Mouse (Mus musculus): ENCODE data around the gene Trio.
A peak's percentile ranks its signal among the peaks of the same experiment; 100 is the strongest.

Trio gene

DNA sequence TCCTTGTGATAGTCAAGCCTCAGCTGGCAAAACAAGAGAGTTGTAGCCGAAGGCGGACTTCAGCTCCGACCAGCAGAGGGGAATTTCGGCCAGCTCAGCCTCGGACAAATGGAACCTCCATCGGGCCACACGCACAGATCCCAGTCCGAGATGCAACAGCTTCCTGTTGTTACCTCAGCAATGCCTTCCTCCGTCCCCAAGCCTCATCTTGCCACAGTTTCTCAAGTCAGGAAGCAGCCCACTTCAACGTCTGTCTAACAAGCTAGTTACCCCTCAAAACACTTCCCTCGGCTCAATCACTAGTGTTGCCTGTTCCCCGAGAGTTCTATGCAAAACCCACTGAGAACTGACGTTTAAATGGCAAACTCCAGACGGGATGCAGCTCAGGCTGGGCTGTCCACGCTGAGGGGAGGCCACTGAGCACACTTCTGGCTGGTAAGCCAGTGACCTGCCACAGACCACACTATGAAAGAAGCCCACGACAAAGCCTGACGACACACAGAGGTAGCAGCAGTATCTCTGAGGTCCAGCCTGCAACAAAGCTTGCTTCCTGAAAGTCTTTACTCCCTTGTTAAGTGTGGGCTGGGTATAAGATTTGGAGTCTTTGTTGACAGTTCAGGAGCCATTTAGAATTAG is 34.5 kb downstream of the Trio start:
- DNase-seq (ENCODE audit: low spot score), result no peak

DNA sequence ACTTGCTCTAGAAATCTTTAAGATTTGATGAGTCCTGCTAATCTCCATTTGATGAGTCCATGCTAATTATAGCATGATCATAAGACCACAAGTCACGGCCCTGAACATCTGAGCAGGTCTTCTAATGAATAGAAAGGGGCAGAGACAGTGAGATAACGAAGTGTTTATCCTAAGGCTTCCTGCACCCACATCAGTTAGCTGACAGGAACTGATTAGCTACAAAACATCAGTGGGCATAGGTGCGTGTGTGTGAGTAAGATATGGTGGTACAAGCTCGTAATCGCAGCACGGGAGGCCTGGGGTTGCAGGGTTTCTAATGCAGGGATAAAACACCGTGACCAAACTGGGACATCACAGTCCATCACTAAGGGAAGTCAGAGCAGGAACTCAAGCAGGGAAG is 37.7 kb downstream of the Trio start:
- no peak for DNase-seq (ENCODE audit: low spot score)

DNA sequence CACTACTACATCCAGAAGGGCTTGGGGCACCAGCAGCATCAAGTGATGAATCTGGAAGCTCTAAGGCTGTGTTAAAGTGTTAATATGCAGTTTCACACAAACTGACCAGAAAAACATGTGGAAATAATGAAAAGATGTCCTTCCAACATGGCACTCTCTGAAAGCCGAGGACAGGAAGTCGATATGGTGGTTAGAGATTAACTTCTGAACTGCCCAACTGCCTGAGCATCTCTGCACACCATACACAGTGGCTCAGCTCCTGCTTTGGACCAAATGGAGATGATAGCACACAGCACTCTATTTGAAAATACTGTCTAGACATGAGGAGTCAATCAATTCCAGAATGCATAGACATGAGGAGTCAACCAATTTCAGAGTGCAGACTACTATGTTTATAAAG is 40.8 kb downstream of the Trio start:
- DNase-seq (ENCODE audit: low spot score), result no peak

DNA sequence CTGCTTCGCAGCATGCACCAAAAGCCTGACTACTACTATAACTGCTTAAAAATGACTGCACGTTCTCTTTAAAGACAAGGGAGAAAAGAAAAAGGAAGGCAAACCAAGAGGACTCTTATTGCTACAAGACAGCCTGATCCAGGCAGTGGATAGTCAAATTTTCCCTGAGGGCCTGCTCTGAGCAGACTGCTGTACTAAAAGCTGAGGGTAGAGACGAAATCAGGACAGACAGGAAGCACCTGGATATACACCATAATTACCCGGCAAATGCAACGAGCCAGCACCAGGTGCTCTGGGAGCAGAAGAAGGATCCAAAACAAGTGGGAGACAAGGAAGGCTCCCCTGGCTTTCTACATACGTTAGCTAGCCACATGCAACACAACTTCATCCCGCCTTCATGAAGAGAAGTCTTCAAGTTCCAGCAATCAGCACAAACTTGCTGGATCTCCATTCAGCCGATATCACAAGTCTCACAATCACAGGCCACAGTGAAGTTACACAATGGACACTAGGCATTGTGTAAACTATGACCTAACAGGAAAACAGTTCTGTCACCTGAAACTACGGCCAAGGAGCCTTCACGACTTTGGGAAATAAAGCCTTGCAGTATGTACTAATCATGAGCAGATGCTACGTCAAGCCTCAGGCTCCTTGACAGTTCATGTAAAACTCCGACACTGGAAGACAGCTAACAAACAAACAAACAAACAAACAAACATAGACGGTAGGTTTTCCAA is 43.7 kb downstream of the Trio start:
- peak; percentile 15 for DNase-seq (ENCODE audit: low spot score)

DNA sequence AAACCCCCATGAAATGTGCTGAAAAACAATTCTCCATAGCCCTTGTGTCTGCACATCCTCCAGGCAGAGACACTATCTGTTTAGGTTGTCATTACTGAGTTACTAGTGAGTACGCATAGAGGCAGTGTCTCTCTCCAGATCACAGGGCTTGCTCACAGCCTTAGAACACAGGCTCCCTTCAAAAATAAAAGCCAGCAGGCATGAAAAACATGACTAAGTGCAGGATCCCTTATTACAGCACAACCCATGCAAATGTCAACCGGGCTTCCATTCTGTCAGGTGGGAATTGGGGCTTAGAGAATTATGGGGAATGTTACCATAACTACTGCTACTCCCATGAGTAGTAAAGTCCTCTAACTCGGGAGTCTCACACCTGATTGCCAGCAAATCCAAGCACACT is 44.4 kb downstream of the Trio start:
- no peak for DNase-seq (ENCODE audit: low spot score)

DNA sequence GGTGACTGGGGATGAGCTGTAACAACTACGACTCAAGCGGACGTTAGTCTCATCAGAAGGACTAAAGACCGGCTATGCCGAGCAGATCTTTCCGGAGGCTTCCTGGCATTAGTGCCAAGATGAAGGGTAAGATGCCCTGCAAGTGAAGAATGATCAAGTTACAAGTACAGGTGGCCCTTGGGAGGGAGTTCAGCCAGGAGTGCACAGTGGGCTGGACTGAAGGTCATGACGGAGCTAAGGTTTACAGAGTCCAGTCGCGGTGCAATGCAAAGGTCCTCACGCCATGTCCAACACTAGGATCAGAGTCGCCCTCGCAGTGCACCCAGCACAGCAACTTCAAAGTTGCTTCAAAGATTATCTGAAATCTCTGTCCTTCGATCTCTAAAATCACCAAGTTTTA is 45.2 kb downstream of the Trio start:
- DNase-seq (ENCODE audit: low spot score), result no peak

GRCm38 (mm10) chr15:27976950-27977349 is 48.7 kb downstream of the Trio start:
- DNase-seq (ENCODE audit: low spot score), result no peak

GRCm38 (mm10) chr15:27976366-27976765 is 49.3 kb downstream of the Trio start:
- no peak for DNase-seq (ENCODE audit: low spot score)

DNA sequence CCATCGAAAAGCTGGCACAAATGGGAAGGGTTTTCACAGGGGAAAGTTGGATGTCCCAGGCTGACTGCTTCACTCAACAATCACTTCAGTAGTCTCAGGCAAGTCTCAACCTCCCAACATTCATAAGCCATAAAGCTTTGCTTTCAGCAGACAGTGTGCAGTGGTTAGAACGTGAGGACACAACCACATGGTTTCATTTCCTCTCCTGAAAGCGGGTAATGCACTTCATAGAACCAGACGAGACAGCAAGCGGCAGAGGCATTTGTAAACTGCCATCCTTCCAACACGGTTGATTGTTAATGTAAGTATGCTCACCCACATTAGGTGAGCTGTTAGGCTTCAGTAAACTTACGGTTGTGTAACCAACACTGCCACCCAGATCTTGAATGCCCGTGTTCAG is 51.0 kb downstream of the Trio start:
- DNase-seq (ENCODE audit: low spot score), result no peak

DNA sequence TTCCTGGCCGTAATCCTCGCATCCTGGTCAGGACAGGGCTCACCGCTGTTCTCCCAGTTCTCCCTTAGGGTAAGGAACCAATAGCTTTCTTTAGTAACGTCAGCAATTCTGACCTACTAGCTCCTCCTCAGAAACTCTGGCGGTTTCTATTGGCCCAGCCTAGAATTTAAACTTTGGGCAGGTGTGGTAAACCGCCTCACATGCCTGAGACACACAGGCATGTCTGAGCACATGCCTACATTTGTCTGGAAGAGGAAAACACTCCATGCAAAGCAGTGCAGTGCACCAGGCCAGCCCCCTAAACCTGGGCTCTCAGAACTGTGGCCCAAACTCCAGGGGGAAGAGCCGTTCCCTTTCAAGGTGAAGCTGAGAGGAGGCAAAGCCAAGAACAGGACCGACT is 57.5 kb downstream of the Trio start:
- no peak for DNase-seq (ENCODE audit: low spot score)

- DNase-seq (ENCODE audit: low spot score), result no peak
These were observed 58.3 kb downstream of the Trio start for GRCm38 (mm10) chr15:27967128-27967876.

DNA sequence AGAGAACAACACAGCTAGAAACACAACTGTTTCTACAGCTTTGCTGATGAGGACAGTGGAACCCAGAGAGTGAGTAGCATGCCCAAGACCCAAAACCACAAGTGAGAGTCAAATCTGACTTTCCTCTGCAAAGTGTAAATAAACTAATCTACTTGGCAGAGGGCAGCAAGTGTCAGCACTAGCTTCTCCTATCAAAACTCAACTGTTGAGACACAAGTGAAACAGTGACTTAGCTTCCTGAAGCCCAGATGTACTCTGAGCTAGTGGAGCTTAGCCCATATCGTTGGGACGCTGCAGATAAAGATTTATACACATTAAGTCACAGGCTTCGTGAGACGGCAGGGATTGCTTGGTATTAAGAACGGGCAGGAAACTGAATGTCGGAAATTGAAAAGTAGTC is 60.8 kb downstream of the Trio start:
- no peak for DNase-seq (ENCODE audit: low spot score)

DNA sequence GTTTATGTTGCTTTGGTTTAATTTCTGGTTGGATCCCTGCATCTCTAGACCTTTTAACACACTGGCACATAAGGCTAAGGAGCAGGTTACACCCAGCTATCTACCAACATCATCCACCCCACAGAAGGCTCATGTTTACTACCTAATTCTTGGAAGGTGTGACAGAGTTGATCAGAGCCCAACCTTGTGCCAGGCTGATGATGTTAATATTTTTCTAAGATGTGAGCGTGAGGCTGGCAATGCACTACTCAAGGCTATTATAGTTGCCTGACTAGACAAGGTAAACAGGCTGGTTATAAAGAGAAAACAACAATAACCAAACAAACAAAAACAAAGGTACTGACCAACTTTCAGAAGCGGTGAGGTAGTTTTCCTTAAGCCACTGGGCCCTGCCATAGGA is 62.1 kb downstream of the Trio start:
- DNase-seq (ENCODE audit: low spot score), result no peak

GRCm38 (mm10) chr15:27960642-27961041 is 65.0 kb downstream of the Trio start:
- DNase-seq (ENCODE audit: low spot score), result no peak

DNA sequence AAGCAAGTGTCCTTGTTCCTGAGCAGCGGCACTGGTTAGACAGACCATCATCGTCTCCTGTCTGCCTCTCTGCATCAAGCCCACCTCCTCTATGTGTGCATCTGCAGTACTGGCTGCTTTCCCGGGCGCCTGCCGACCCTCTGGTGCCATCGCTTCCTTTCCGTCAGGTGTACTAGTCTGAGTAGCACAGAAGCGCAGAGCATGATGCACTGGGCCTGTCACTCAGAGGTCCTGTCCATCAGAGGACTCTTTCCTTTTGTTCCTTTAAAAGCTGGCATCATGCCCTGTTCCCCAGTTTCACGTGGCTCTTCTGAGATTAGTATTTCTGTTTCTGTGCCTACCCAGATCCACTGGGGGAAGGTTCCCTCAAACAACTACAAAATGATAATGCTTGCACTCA is 67.8 kb downstream of the Trio start:
- DNase-seq (ENCODE audit: low spot score), result no peak

- no peak for DNase-seq (ENCODE audit: low spot score)
These were observed 70.0 kb downstream of the Trio start for GRCm38 (mm10) chr15:27955614-27956013.

DNA sequence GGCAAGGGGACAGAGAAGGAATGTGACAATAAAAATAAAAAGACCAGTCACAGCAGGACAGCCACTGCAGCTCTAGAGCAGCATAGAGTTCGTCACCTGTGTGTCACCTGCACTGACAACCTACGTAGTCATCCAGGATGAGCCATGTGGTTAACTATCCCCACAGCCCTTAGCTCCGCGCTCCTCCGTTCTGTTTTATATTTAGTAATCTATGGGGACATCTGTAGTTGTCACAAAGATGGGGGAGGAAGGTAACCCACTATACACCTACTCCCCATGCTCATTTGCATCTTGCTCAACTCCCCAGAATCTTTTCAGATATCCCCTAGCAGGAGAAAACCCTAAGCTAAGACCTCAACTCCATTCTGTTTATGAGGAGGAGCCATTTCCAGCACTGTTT is 71.3 kb downstream of the Trio start:
- no peak for DNase-seq (ENCODE audit: low spot score)

DNA sequence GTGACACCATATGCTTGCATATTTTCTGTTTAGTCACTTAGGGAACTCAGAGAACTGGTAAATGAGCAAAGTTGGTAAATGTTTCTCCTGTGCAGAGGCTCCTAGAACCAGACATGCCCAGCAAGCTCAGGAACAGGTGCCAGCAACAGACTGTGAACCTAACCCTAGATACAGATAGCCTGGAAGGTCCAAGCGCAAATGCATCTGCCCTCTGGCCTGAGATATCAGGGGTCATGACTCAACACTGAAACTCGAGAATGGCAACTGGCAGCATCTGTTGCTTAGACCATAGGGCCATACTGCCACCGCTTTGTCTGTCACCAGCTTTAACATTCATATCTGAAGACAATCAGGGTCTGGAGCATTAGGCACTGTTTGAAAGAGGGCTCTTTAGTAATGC is 72.1 kb downstream of the Trio start:
- DNase-seq (ENCODE audit: low spot score), result no peak

GRCm38 (mm10) chr15:27951195-27951594 is 74.5 kb downstream of the Trio start:
- no peak for DNase-seq (ENCODE audit: low spot score)

- no peak for DNase-seq (ENCODE audit: low spot score)
These were observed 76.5 kb downstream of the Trio start for GRCm38 (mm10) chr15:27949196-27949595.

DNA sequence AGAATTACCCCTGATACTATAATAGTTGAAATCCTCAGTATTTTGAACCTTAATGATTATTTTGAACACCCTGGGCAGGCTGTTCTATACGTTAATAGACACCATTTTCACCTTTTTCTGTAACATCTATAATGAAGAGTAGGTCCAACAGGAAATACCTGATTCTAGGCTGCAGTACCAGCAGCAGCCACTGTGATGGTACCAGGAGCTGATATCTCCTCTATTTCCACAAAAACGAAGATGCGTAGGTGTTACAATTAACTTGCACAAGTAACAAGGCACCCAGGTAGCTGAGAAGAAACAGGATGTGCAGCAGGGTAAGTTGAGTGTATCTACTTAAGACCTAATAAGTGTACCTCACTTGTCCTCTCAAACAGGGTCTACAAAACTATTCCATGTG is 77.8 kb downstream of the Trio start:
- DNase-seq (ENCODE audit: low spot score), result no peak

GRCm38 (mm10) chr15:27945570-27945969 is 80.1 kb downstream of the Trio start:
- DNase-seq (ENCODE audit: low spot score), result no peak

GRCm38 (mm10) chr15:27944898-27945297 is 80.8 kb downstream of the Trio start:
- DNase-seq (ENCODE audit: low spot score), result no peak
